Mouse (Mus musculus) brown adipose tissue, adult 24 weeks (tissue): Measurements from ENCODE around the gene Hccs. TPM values are rescaled to one million over a fixed set of nuclear protein-coding genes. Genes with fewer than 3 reads are reported as not detected.

Source experiments
- H3K27ac ChIP-seq: fragments of 200-500 bp; replicated peaks from 2 replicates; pipeline ENCODE4 v1.5.1; 2012; ENCODE audit warnings: low read depth, mild to moderate bottlenecking, low read length
- H3K4me1 ChIP-seq: fragments of 200-500 bp; 2 replicates; pipeline ENCODE4 v1.6.1; 2012; ENCODE audit warnings: low read length, mixed read lengths; ENCODE audit not compliant: control insufficient read depth, insufficient read depth, insufficient read length
- H3K4me3 ChIP-seq: fragments of 200-500 bp; 2 replicates; pipeline ENCODE4 v1.5.1; 2012; ENCODE audit warnings: low read depth, mild to moderate bottlenecking, low read length, moderate library complexity; ENCODE audit not compliant: insufficient read depth
- polyA plus RNA-seq: library from polyadenylated mRNA; stranded (reverse); fragments of >200 nt; gene quantifications from 2 replicates; pipeline ENCODE4 v1.2.4, GENCODE M21; 2012; ENCODE audit not compliant: missing spikeins, insufficient read depth, insufficient read length

Gene Hccs
- polyA plus RNA-seq, 1 experiment: 35.8 TPM

GRCm38 (mm10) chrX:169261034-169261433, 59.1 kb downstream of the Hccs start:
- Histone ChIP-seq H3K4me1 (no peaks in the 10 kb centered on the region; the same call in 1 of the 2 replicates), H3K4me3 (no peak overlapping the region), H3K27ac (no peak overlapping the region)

GRCm38 (mm10) chrX:169256741-169257140, 63.4 kb downstream of the Hccs start:
- no peak overlapping the region for H3K27ac ChIP-seq
- H3K4me3 ChIP-seq: no peak overlapping the region
- no peaks in the 10 kb centered on the region; the same call in 1 of the 2 replicates for H3K4me1 ChIP-seq

GRCm38 (mm10) chrX:169255915-169256314, 64.3 kb downstream of the Hccs start:
- no peak overlapping the region for H3K27ac ChIP-seq
- H3K4me1 ChIP-seq: no peaks in the 10 kb centered on the region; the same call in 1 of the 2 replicates
- H3K4me3 ChIP-seq: no peak overlapping the region

- Histone ChIP-seq H3K4me3 (no peak overlapping the region), H3K4me1 (no peaks in the 10 kb centered on the region), H3K27ac (no peak overlapping the region)
These were observed 97.7 kb downstream of the Hccs start for GRCm38 (mm10) chrX:169222357-169223062.

GRCm38 (mm10) chrX:169220064-169220463, 100.1 kb downstream of the Hccs start:
- no peaks in the 10 kb centered on the region for H3K4me1 ChIP-seq
- no peak overlapping the region for H3K27ac ChIP-seq
- H3K4me3 ChIP-seq: no peak overlapping the region

- no peak overlapping the region for H3K4me3 ChIP-seq
- no peak overlapping the region for H3K27ac ChIP-seq
- H3K4me1 ChIP-seq: no peaks in the 10 kb centered on the region
These were observed 110.2 kb downstream of the Hccs start for GRCm38 (mm10) chrX:169210019-169210418.

Other genes with a start within 250 kb of the Hccs start
- not detected in 2 replicates for gene Amelx, start 133.2 kb downstream of the Hccs start, polyA plus RNA-seq